Mouse (Mus musculus): Measurements from ENCODE around the gene Zfp607b. TPM values are rescaled to one million over a fixed set of nuclear protein-coding genes. Genes with fewer than 3 reads are reported as not detected.

Gene Zfp607b
- polyA plus RNA-seq, 1 experiment from 2014 or later, result 7.8 TPM

DNA sequence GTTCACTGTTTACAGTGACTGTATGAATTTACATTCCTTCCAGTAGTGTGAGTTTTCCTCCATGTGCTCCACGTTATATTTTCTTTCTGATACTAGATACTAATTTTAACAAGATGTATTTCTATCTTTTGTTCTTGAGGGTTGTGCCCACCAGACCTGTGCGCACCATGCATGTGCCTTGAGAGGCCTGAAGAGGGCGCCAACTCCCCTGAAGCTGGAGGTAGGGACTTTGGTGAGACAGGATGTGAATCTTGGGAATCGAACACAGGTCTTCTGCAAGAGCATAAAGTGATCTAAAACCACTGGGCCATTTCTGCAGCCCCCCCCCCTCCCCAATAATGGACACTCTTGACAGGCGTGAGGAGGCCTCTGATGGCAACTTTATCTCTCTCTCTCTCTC lies 1.9 kb downstream of the Zfp607b start:
- Histone ChIP-seq H3K27ac (ENCODE audit: low read depth, low read length) (no peak overlapping the region), H3K9me3 (ENCODE audit: control insufficient read depth, low read length) (no peaks in the 10 kb centered on the region), H3K9ac (ENCODE audit: low read length) (no peak overlapping the region), H3K36me3 (ENCODE audit: control insufficient read depth, insufficient read depth, low read length) (no peaks in the 10 kb centered on the region), H3K4me1 (replicated peaks; ENCODE audit: control insufficient read depth, insufficient read depth, low read length) (0 out of 2 replicates have a peak, but pooled peaks cover 2% of the 10 kb centered on the region), H3K27me3 (ENCODE audit: control insufficient read depth, insufficient read depth, low read length) (no peaks in the 10 kb centered on the region), H3K4me3 (ENCODE audit: low read depth, low read length) (no peak overlapping the region), H3K4me2 (ENCODE audit: low read depth, low read length, severe bottlenecking) (no peak overlapping the region)
- 40% methylated on average over 5 of the region's 5 CpGs for WGBS
- no peak for ATAC-seq (replicated peaks; ENCODE audit: low FRiP score)
- DNase-seq (ENCODE audit: low spot score), result peak; percentile 79

DNA sequence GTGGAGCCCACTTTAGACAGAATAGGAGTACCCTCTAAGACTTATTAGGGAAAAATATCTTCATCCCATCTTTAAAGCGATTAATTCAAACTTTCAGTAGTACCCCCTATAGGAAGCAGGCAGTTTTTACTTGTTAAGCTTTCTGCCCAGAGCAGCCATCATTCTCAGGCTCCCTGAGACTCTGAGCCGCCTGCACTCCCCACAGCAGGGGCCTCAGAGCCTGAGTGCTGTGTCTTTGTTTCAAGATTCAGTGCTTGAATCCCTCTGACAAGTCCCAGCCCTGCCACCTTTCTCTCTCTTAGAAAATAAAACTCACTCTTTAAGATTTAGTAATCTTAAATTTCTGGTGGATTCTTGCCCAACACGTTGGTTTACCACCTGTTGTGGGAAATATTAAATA lies 7.6 kb downstream of the Zfp607b start:
- Histone ChIP-seq H3K27me3 (ENCODE audit: control insufficient read depth, insufficient read depth, low read length) (no peaks in the 10 kb centered on the region), H3K4me3 (ENCODE audit: low read depth, low read length) (no peak overlapping the region), H3K9ac (ENCODE audit: low read length) (no peak overlapping the region), H3K4me1 (replicated peaks; ENCODE audit: control insufficient read depth, insufficient read depth, low read length) (no peaks in the 10 kb centered on the region), H3K27ac (ENCODE audit: low read depth, low read length) (no peak overlapping the region), H3K4me2 (ENCODE audit: low read depth, low read length, severe bottlenecking) (no peak overlapping the region), H3K9me3 (ENCODE audit: control insufficient read depth, low read length) (no peaks in the 10 kb centered on the region), H3K36me3 (ENCODE audit: control insufficient read depth, insufficient read depth, low read length) (no peaks in the 10 kb centered on the region)
- DNase-seq (ENCODE audit: low spot score) (no peak), ATAC-seq (replicated peaks; ENCODE audit: low FRiP score) (no peak)
- WGBS, result 23% methylated on average over 3 of the region's 3 CpGs

DNA sequence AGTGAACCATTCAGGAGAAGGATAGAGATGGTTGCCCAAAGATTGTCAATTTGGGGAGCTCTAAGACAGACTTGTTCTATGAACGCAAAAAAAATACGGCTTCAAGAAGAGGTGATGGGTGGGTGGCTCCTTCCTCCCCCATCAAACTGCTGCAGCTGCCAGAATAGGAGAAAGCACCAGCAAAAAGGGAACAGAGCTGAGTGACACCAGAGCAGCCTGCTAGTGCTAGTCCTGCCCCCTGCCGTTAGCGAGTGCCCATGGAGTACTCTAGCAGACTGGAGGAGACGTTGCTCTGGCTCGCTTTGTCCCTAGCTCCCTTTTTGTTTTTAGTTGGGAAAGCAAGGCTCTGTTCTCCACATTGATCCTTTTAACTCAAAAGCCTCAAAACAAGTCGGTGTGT lies 21.3 kb downstream of the Zfp607b start:
- H3K9me3 ChIP-seq (ENCODE audit: control insufficient read depth, low read length), result peaks cover 3% of the 10 kb centered on the region; the same call in 1 of the 2 replicates
- H3K27me3 ChIP-seq (ENCODE audit: control insufficient read depth, insufficient read depth, low read length), result no peaks in the 10 kb centered on the region
- H3K27ac ChIP-seq (ENCODE audit: low read depth, low read length), result no peak overlapping the region
- WGBS, result 78% methylated on average over 7 of the region's 7 CpGs
- ATAC-seq (replicated peaks; ENCODE audit: low FRiP score), result no peak
- H3K9ac ChIP-seq (ENCODE audit: low read length), result no peak overlapping the region
- H3K4me2 ChIP-seq (ENCODE audit: low read depth, low read length, severe bottlenecking), result no peak overlapping the region
- no peak for DNase-seq (ENCODE audit: low spot score)
- H3K36me3 ChIP-seq (ENCODE audit: control insufficient read depth, insufficient read depth, low read length), result no peaks in the 10 kb centered on the region
- no peak overlapping the region for H3K4me3 ChIP-seq (ENCODE audit: low read depth, low read length)
- H3K4me1 ChIP-seq (replicated peaks; ENCODE audit: control insufficient read depth, insufficient read depth, low read length), result no peaks in the 10 kb centered on the region

- Histone ChIP-seq H3K4me2 (ENCODE audit: low read depth, low read length, severe bottlenecking) (no peak overlapping the region), H3K27me3 (ENCODE audit: control insufficient read depth, insufficient read depth, low read length) (no peaks in the 10 kb centered on the region), H3K4me1 (replicated peaks; ENCODE audit: control insufficient read depth, insufficient read depth, low read length) (no peaks in the 10 kb centered on the region; the same call in 1 of the 2 replicates), H3K4me3 (ENCODE audit: low read depth, low read length) (no peak overlapping the region), H3K9ac (ENCODE audit: low read length) (no peak overlapping the region), H3K36me3 (ENCODE audit: control insufficient read depth, insufficient read depth, low read length) (no peaks in the 10 kb centered on the region), H3K9me3 (ENCODE audit: control insufficient read depth, low read length) (no peaks in the 10 kb centered on the region), H3K27ac (ENCODE audit: low read depth, low read length) (no peak overlapping the region)
- ATAC-seq (replicated peaks; ENCODE audit: low FRiP score) (no peak), DNase-seq (ENCODE audit: low spot score) (no peak)
- 95% methylated on average over 8 of the region's 8 CpGs for WGBS
Observed at GRCm38 (mm10) chr7:27721951-27722350, 32.8 kb downstream of the Zfp607b start.

- H3K4me2 ChIP-seq (ENCODE audit: low read depth, low read length, severe bottlenecking), result no peak overlapping the region
- peak; percentile 83 for ATAC-seq (replicated peaks; ENCODE audit: low FRiP score)
- H3K4me1 ChIP-seq (replicated peaks; ENCODE audit: control insufficient read depth, insufficient read depth, low read length), result no peaks in the 10 kb centered on the region; the same call in 1 of the 2 replicates
- peak overlapping the region; percentile 57 for H3K27ac ChIP-seq (ENCODE audit: low read depth, low read length)
- DNase-seq (ENCODE audit: low spot score), result peak; percentile 69
- no peaks in the 10 kb centered on the region for H3K27me3 ChIP-seq (ENCODE audit: control insufficient read depth, insufficient read depth, low read length)
- H3K4me3 ChIP-seq (ENCODE audit: low read depth, low read length), result no peak overlapping the region
- no peaks in the 10 kb centered on the region for H3K36me3 ChIP-seq (ENCODE audit: control insufficient read depth, insufficient read depth, low read length)
- peak overlapping the region; percentile 52 for H3K9ac ChIP-seq (ENCODE audit: low read length)
- 44% methylated on average over 12 of the region's 12 CpGs for WGBS
- H3K9me3 ChIP-seq (ENCODE audit: control insufficient read depth, low read length), result no peaks in the 10 kb centered on the region
Observed at GRCm38 (mm10) chr7:27725566-27726538, 36.7 kb downstream of the Zfp607b start.

DNA sequence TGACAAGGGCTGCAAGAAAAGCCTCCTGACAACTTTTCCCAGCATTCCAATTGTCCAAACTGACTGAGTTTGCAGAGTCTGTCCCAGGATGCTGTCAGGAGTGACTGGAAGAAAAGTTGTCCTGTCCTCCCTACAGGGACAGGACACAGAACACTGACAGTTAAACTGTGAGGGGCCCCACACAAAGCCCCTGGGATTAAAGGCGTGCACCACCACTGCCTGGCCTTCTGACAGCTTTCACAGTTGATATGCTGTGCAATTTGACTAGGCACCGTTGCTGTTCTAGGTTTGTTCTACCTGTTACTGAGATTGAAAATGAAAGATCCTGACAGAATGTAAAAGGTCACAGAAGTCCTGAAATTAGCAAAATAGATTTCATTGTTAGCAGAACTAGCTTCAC lies 38.3 kb downstream of the Zfp607b start:
- no peak for ATAC-seq (replicated peaks; ENCODE audit: low FRiP score)
- WGBS, result 61% methylated on average over 2 of the region's 2 CpGs

DNA sequence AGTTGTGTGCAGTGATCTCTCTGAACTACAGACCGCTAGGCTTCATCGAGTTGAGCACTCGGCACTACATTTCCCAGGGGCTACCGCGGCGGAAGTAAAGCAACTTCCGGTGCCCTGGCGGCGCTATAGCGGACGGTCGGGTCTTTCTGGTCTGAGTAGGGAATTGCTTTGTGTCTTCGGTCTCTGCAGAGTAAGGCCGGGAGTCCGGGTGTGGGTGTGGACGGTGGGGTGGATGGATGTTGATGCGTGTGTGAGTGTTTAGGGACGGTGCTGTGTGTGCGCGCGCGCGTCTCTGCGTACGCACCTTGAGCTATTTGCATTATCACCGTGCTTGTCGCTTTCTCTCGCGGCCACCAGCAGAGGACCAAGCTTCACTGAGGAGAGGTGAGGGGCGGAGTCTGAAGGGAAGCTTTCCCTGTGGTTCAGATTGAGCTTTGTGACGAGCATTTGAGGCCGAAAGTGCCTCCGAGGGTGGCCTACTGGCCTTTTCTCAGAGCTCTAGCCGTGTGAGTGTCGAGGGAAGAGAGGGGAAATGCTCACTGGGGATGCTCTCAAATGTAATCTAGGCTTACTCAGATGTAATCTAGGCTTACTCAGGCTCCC lies 42.2 kb downstream of the Zfp607b start, which contains the start of gene Zfp60:
TSS of gene Zfp60 (plus strand) at position 109 of the 603 bp plus-strand sequence.
- Histone ChIP-seq H3K27me3 (ENCODE audit: control insufficient read depth, insufficient read depth, low read length) (no peaks in the 10 kb centered on the region), H3K9ac (ENCODE audit: low read length) (peak within 1 kb of the TSS; percentile 94), H3K4me2 (ENCODE audit: low read depth, low read length, severe bottlenecking) (peak within 1 kb of the TSS; percentile 58), H3K9me3 (ENCODE audit: control insufficient read depth, low read length) (no peaks in the 10 kb centered on the region), H3K4me3 (ENCODE audit: low read depth, low read length) (peak within 1 kb of the TSS; percentile 68), H3K27ac (ENCODE audit: low read depth, low read length) (peak within 1 kb of the TSS; percentile 98), H3K4me1 (replicated peaks; ENCODE audit: control insufficient read depth, insufficient read depth, low read length) (peaks cover 16% of the 10 kb centered on the region), H3K36me3 (ENCODE audit: control insufficient read depth, insufficient read depth, low read length) (no peaks in the 10 kb centered on the region; the same call in 1 of the 2 replicates)
- DNase-seq (ENCODE audit: low spot score) (peak; percentile 92), ATAC-seq (replicated peaks; ENCODE audit: low FRiP score) (peak; percentile 93)
- under 1% methylated on average over 35 of the region's 35 CpGs for WGBS

More for the DNA sequence above, 38.3 kb downstream of the Zfp607b start:
- Histone ChIP-seq H3K9ac (ENCODE audit: low read length) (no peak overlapping the region), H3K36me3 (ENCODE audit: control insufficient read depth, insufficient read depth, low read length) (no peaks in the 10 kb centered on the region), H3K4me2 (ENCODE audit: low read depth, low read length, severe bottlenecking) (no peak overlapping the region), H3K4me1 (replicated peaks; ENCODE audit: control insufficient read depth, insufficient read depth, low read length) (no peaks in the 10 kb centered on the region; the same call in 1 of the 2 replicates), H3K27ac (ENCODE audit: low read depth, low read length) (no peak overlapping the region), H3K27me3 (ENCODE audit: control insufficient read depth, insufficient read depth, low read length) (no peaks in the 10 kb centered on the region), H3K9me3 (ENCODE audit: control insufficient read depth, low read length) (no peaks in the 10 kb centered on the region), H3K4me3 (ENCODE audit: low read depth, low read length) (no peak overlapping the region)
- DNase-seq (ENCODE audit: low spot score), result no peak

DNA sequence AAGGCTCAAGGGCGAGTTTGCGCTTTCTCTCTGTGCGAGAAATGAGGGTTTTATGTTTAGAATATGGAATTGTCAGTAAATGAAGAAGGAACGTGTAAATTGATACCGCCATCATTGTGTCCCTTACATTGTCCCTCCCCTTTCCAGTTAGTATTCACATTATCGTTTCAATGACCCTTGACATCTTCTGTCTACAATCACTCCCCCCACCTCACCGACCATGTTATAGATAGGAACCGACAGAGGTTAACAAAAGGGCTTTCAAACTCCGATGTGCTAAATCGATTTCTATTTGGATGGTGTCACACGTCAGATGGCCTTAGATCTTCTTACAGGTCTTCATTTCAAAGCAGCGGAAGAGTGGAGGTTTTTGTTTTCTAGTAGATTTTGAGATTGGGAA lies 42.8 kb downstream of the Zfp607b start:
- ATAC-seq (replicated peaks; ENCODE audit: low FRiP score) (peak; percentile 8; the same call in 1 of the 2 replicates), DNase-seq (ENCODE audit: low spot score) (peak; percentile 58)
- Histone ChIP-seq H3K9ac (ENCODE audit: low read length) (peak overlapping the region; percentile 94), H3K36me3 (ENCODE audit: control insufficient read depth, insufficient read depth, low read length) (no peaks in the 10 kb centered on the region; the same call in 1 of the 2 replicates), H3K27me3 (ENCODE audit: control insufficient read depth, insufficient read depth, low read length) (no peaks in the 10 kb centered on the region), H3K9me3 (ENCODE audit: control insufficient read depth, low read length) (no peaks in the 10 kb centered on the region), H3K4me3 (ENCODE audit: low read depth, low read length) (peak overlapping the region; percentile 68), H3K4me1 (replicated peaks; ENCODE audit: control insufficient read depth, insufficient read depth, low read length) (peaks cover 16% of the 10 kb centered on the region), H3K27ac (ENCODE audit: low read depth, low read length) (peak overlapping the region; percentile 98), H3K4me2 (ENCODE audit: low read depth, low read length, severe bottlenecking) (peak overlapping the region; percentile 58)
- 3% methylated on average over 12 of the region's 12 CpGs for WGBS

Data from forebrain, embryonic 11.5 days (tissue).